Mouse (Mus musculus) C2C12 (cell line): Measurements from ENCODE around the gene Cnnm2.

Source experiments
- CTCF ChIP-seq: IDR thresholded peaks from one replicate; pipeline ENCODE4 v1.5.1; 2011; ENCODE audit not compliant: control insufficient read depth, insufficient read depth, insufficient read length
- MAX ChIP-seq: IDR thresholded peaks from one replicate; pipeline ENCODE4 v1.6.1; 2011; ENCODE audit warnings: mild to moderate bottlenecking, control low read depth
- USF1 ChIP-seq: IDR thresholded peaks from one replicate; pipeline ENCODE4 v1.6.1; 2011; ENCODE audit warnings: low read depth, mild to moderate bottlenecking, control low read depth, moderate library complexity

GRCm38 (mm10) chr19:46819276-46819675 lies 57.9 kb downstream of the Cnnm2 start:
- TF ChIP-seq CTCF, result no peak
- no peak for TF ChIP-seq USF1
- TF ChIP-seq MAX, result no peak
